Mouse (Mus musculus): ENCODE results near the gene Tmco4.

- TF ChIP-seq POLR2A (IDR thresholded peaks at IDR 0.05; ENCODE audit: insufficient read depth, low read depth, low read length) (no peak), CTCF (IDR thresholded peaks at IDR 0.05) (no peak)
These were observed 47.7 kb downstream of the Tmco4 start for GRCm38 (mm10) chr4:139020385-139020784.
